Mouse (Mus musculus) megakaryocyte, embryonic 14.5 days (primary cell): ENCODE measurements around the gene Tesmin. TPM values are rescaled to one million over a fixed set of nuclear protein-coding genes. Genes with fewer than 3 reads are reported as not detected.

Source experiments
- H3K27me3 ChIP-seq: replicated peaks from 2 replicates; pipeline ENCODE3; 2012; ENCODE audit warnings: inconsistent platforms
- H3K36me3 ChIP-seq: replicated peaks from 2 replicates; pipeline ENCODE3; 2012; ENCODE audit warnings: low read length, inconsistent platforms, mixed read lengths
- H3K4me1 ChIP-seq: 2 replicates; pipeline ENCODE4 v1.6.1; 2012; ENCODE audit warnings: inconsistent platforms
- H3K4me3 ChIP-seq: replicated peaks from 2 replicates; pipeline ENCODE3; 2012; ENCODE audit warnings: moderate library complexity, mild to moderate bottlenecking, inconsistent platforms
- H3K9me3 ChIP-seq: 2 replicates; pipeline ENCODE4 v1.6.1; 2012; ENCODE audit warnings: inconsistent platforms
- FLI1 ChIP-seq: IDR thresholded peaks from 2 replicates; pipeline ENCODE4 v1.6.1; 2012; ENCODE audit warnings: low read length, inconsistent platforms, mixed read lengths
- GATA1 ChIP-seq: IDR thresholded peaks from 3 replicates; pipeline ENCODE4 v1.6.1; 2012; ENCODE audit warnings: mixed read lengths, low read length, inconsistent platforms, borderline replicate concordance
- polyA plus RNA-seq: library from polyadenylated mRNA; stranded (reverse); fragments of >175 nt; gene quantifications from 2 replicates; pipeline ENCODE4 v1.2.3, GENCODE M21; 2012; ENCODE audit warnings: low replicate concordance; ENCODE audit not compliant: insufficient read depth

The Tesmin gene
- polyA plus RNA-seq, 1 experiment: 1.0 TPM

DNA sequence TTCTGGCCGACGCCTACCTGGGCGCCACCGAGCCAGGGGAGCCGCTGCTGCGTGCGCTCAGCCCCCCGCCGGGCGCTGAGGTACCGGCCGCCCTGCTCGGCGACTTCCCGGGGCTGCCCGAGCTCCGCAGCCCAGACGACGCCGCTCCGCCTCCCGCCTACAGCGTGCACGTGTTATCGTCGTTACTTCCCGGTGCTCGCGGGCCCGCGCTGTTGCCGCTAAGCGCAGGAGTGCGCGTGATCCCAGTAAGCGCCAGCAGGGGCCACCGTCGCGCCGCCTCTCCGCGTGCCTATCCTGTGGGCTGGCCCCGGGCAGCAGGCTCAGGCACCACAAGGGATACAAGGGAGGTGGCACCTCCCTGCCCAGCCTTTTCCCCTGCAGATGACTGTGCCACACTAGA, 432 bp downstream of the Tesmin start:
- TF ChIP-seq GATA1: no peak
- no peak for TF ChIP-seq FLI1
- peaks cover 27% of the 10 kb centered on the region for H3K36me3 ChIP-seq
- H3K9me3 ChIP-seq: peaks cover 10% of the 10 kb centered on the region
- peaks cover 16% of the 10 kb centered on the region for H3K4me1 ChIP-seq
- peak overlapping the region; percentile 93 for H3K4me3 ChIP-seq
- H3K27me3 ChIP-seq: peaks cover 8% of the 10 kb centered on the region

DNA sequence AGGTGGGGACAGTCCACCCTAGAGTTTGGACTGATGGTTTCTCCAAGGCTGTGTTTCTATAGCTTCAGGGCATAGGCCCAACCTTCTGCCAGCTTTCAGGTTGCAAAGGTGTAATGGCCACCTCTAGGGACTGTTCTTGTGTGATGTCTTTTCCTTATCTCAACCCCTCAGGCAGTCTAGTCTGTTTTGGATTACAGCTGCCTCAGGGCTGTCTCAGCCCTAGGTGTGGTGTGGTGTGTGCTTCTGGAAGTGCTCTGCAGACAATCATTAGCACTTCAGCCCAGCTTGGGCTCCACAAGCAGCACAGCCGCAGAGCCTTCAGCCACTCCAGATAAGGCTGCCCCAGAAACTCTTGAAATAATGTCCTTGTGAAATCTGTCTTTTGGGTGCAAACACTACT, 3.7 kb downstream of the Tesmin start:
- no peak overlapping the region for H3K4me3 ChIP-seq
- peaks cover 10% of the 10 kb centered on the region for H3K9me3 ChIP-seq
- TF ChIP-seq FLI1: no peak
- TF ChIP-seq GATA1: no peak
- H3K36me3 ChIP-seq: peaks cover 3% of the 10 kb centered on the region
- peaks cover 24% of the 10 kb centered on the region for H3K4me1 ChIP-seq
- peaks cover 21% of the 10 kb centered on the region for H3K27me3 ChIP-seq

DNA sequence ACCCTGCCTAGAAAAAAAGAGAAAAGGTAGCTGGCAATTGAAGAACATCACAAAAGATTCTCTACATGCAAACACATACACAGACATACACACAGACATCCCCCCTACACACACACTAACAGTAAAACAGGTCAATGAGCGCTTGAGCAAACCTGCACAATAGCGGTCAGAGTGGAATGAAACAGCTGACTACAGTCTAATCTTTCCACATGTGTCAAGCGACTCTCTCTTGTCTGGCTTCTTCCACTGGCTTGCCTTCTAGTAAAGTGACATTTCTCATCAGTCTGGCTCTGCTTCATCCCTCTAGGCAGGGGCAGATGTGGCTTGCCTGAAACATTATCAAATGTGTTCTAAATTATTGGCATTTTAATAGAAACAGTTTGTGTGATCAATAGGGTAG, 5.6 kb downstream of the Tesmin start:
- H3K4me3 ChIP-seq: no peak overlapping the region
- H3K27me3 ChIP-seq: peaks cover 26% of the 10 kb centered on the region
- peaks cover 3% of the 10 kb centered on the region for H3K36me3 ChIP-seq
- H3K4me1 ChIP-seq: peaks cover 14% of the 10 kb centered on the region
- TF ChIP-seq FLI1: no peak
- TF ChIP-seq GATA1: no peak
- H3K9me3 ChIP-seq: peaks cover 10% of the 10 kb centered on the region

DNA sequence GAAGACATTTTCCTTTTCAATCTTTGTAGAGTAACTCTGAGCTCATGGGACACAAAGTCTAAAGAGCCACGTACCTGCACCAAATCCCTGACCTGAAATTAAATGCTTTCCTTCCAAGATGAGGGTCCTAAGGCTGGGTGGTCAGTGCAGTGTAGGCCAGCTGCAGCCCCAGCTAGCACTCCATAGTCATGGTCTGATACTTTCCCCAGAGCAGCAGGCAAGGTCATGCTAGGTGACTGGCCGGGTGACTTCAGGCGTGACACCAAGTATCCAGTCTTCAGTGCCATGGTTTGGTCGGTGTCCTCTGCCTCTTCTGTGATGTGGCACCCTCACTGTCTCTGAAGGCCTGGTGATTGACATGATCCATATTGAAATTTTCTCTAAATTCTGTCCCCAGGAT, 11.4 kb downstream of the Tesmin start:
- TF ChIP-seq GATA1 (no peak), FLI1 (no peak)
- peaks cover 18% of the 10 kb centered on the region for H3K4me1 ChIP-seq
- peaks cover 10% of the 10 kb centered on the region for H3K9me3 ChIP-seq
- no peak overlapping the region for H3K4me3 ChIP-seq
- no peaks in the 10 kb centered on the region for H3K36me3 ChIP-seq
- peaks cover 62% of the 10 kb centered on the region for H3K27me3 ChIP-seq

DNA sequence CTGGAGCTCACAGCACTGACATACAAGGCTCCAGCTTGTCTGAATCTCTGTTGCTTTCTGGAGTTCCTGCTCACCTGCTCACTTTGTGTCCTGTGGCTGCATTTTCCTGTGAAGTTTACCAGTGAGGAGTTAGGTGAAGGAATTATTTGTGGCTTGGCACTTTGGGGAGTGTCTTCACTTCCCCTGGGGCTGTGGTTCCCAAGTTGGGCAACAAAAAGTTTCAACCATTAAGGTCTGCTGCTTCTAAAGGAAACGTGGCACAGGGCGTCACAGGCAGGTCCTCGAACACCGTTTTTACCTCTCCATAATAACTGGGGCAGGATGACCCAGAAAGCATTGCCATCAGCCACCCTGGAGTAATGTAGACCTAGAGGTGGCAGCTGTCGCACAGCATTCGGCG, 12.8 kb downstream of the Tesmin start:
- H3K4me1 ChIP-seq: peaks cover 18% of the 10 kb centered on the region
- TF ChIP-seq GATA1 (no peak), FLI1 (no peak)
- H3K4me3 ChIP-seq: no peak overlapping the region

DNA sequence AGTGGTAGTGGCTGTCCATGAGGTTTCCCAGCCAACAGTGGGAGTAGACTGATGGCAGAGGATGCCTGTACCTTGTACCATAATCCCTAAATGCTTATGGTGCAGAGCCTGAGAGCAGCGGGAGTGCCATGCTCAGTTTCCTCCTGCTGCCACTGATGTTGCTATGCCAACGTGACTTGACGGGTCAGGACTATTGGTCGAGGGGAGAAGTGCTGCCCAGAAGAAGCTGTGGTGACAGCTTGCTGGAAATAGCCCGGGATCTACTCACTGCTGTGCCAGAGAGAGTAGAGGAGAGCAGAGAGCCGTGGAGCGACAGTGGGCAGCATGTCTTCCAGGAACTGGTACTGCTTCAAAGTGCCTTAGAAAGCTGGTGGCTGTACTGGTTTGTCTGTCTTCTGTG, 13.3 kb downstream of the Tesmin start:
- no peak for TF ChIP-seq FLI1
- TF ChIP-seq GATA1: no peak
- Histone ChIP-seq H3K9me3 (peaks cover 10% of the 10 kb centered on the region), H3K27me3 (peaks cover 67% of the 10 kb centered on the region), H3K36me3 (no peaks in the 10 kb centered on the region), H3K4me3 (no peak overlapping the region), H3K4me1 (peaks cover 14% of the 10 kb centered on the region)

More for the DNA sequence above, 12.8 kb downstream of the Tesmin start:
- no peaks in the 10 kb centered on the region for H3K36me3 ChIP-seq
- H3K9me3 ChIP-seq: peaks cover 10% of the 10 kb centered on the region
- H3K27me3 ChIP-seq: peaks cover 67% of the 10 kb centered on the region

DNA sequence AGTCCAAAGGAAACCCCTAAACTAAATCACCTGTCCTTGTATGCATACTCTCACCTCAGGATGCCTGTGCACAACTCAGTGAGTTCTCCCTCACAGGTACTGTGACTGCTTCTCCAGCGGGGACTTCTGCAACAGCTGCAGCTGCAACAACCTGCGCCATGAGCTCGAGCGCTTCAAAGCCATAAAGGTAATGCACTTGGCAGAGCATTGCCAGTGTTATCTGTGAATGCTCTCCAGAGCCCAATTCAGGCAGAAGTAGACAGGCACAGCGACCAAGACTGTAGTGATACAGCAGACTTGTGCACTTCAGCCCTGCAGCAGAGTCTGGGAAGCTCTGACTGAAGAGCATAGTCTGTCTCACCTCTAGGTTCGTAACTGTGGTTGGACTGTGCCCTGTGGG, 13.7 kb downstream of the Tesmin start:
- Histone ChIP-seq H3K4me1 (peaks cover 10% of the 10 kb centered on the region), H3K36me3 (no peaks in the 10 kb centered on the region), H3K27me3 (peaks cover 66% of the 10 kb centered on the region), H3K9me3 (peaks cover 10% of the 10 kb centered on the region), H3K4me3 (no peak overlapping the region)
- no peak for TF ChIP-seq FLI1
- TF ChIP-seq GATA1: no peak

DNA sequence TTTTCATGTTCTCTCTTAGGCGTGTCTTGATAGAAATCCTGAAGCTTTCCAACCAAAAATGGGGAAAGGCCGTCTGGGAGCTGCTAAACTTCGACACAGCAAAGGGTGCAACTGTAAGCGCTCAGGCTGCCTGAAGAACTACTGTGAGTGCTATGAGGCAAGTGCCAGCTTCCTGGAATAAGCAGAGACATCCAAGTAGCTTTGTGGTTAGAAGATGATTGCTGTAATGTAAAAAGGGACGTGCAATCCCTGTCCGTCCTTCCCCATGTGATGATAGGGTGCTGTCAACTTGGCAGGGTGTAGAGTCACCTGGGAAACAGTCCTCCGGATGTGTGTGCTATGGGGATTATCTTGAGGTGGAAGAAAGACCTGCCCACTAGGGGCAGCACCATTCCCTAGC, 15.4 kb downstream of the Tesmin start:
- TF ChIP-seq FLI1 (no peak), GATA1 (no peak)
- peaks cover 10% of the 10 kb centered on the region for H3K4me1 ChIP-seq
- H3K9me3 ChIP-seq: peaks cover 10% of the 10 kb centered on the region
- H3K4me3 ChIP-seq: no peak overlapping the region
- peaks cover 74% of the 10 kb centered on the region for H3K27me3 ChIP-seq
- no peaks in the 10 kb centered on the region for H3K36me3 ChIP-seq

DNA sequence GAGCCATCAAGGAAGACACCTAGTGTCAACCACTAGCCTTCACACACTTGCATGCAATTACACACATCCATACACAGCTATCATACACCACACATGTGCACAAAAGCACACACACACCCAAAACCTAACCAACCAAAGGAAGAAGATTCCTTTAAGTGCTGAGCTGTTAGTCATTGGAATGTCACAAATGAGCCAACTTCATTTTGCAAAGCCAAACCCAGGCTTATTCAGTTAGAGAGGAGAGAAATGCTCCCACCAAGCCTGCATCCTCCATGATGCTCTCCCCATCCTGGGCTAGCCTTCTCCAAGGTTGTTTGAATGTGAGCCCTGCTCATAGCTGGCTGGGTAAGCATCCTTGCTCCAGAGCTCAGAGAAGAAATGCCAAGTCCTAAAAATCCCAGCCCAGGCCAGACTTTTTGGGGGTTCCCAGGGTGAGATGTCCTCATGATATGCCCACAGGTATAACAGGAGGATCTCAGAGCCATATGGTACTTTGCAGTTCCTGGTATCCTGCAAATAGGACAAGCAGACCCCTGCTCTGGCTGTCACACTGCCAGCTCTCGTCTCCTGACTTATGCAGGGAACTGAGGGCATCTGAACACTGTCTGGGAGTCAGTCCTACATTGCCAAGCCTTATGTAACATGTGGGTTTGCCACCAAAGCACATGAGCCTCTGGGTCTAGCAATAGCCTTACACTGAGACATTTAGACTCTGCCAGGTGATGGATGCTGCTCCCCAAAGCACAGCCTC, 17.0 kb downstream of the Tesmin start:
- TF ChIP-seq GATA1 (no peak), FLI1 (no peak)
- H3K27me3 ChIP-seq: peaks cover 80% of the 10 kb centered on the region
- H3K4me3 ChIP-seq: no peak overlapping the region
- H3K9me3 ChIP-seq: peaks cover 10% of the 10 kb centered on the region
- H3K36me3 ChIP-seq: no peaks in the 10 kb centered on the region
- peaks cover 10% of the 10 kb centered on the region for H3K4me1 ChIP-seq

DNA sequence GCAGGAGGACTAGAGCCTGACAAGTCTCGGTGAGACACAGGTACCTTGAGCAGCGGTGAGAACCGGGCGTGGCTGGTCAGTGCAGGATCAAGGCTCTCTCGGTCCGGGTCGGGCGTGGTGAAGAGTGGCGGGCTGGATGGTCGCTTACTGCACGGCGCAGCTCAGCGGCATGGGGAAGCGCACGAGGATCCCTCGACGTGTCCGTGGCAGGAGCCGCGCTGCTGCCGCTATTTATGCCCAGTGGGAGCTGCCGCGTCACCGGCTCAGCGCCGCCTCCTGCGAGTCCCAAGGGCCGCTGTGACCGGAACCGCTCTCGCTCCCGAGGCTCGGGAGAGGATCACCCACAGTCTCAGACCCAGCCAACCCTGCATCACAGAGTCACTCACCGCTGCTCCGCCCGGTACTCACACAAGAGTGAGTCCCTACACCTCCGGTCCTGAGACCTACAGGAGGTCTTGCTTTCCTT, 25.6 kb downstream of the Tesmin start, which contains the start of gene Gal:
TSS of gene Gal (minus strand) at position 277 of the 466 bp plus-strand sequence.
- no peaks in the 10 kb centered on the region for H3K36me3 ChIP-seq
- TF ChIP-seq GATA1 (no peak), FLI1 (no peak)
- H3K9me3 ChIP-seq: peaks cover 10% of the 10 kb centered on the region
- H3K4me3 ChIP-seq: peak within 1 kb of the TSS; percentile 87
- peaks cover 20% of the 10 kb centered on the region for H3K4me1 ChIP-seq
- H3K27me3 ChIP-seq: peaks cover 84% of the 10 kb centered on the region
